Mouse (Mus musculus) thymus, adult 2 months (tissue): ENCODE data around the gene Cpne5. TPM values are rescaled to one million over a fixed set of nuclear protein-coding genes. Genes with fewer than 3 reads are reported as not detected.
"Not testable (repeated sequence)": the region's sequence is repeated elsewhere in the genome, so short reads cannot be mapped to it uniquely, and the experiment has no call there.

Source experiments
- DNase-seq: peaks from one replicate; pipeline ENCODE4 v3.0.0; 2021
- H3K27ac ChIP-seq: fragments of 200-500 bp; 2 replicates; pipeline ENCODE4 v1.5.1; 2012; ENCODE audit warnings: low read length, control low read depth; ENCODE audit not compliant: control insufficient read depth, insufficient read depth
- H3K27me3 ChIP-seq: fragments of 200-500 bp; 2 replicates; pipeline ENCODE4 v1.6.1; 2012; ENCODE audit warnings: mild to moderate bottlenecking, low read length, moderate library complexity, mixed read lengths; ENCODE audit not compliant: control insufficient read depth, insufficient read depth
- H3K36me3 ChIP-seq: fragments of 200-500 bp; 2 replicates; pipeline ENCODE4 v1.6.1; 2012; ENCODE audit warnings: mild to moderate bottlenecking, low read length, moderate library complexity; ENCODE audit not compliant: control insufficient read depth, insufficient read depth
- H3K4me1 ChIP-seq: fragments of 200-500 bp; replicated peaks from 2 replicates; pipeline ENCODE4 v1.6.1; 2012; ENCODE audit warnings: low read length; ENCODE audit not compliant: control insufficient read depth, insufficient read depth
- H3K4me3 ChIP-seq: fragments of 200-500 bp; 2 replicates; pipeline ENCODE4 v1.5.1; 2012; ENCODE audit warnings: mild to moderate bottlenecking, low read length, control low read depth, moderate library complexity; ENCODE audit not compliant: control insufficient read depth, insufficient read depth
- CTCF ChIP-seq: fragments of 200-500 bp; IDR thresholded peaks from 2 replicates; pipeline ENCODE4 v1.5.1; 2012; ENCODE audit warnings: mild to moderate bottlenecking, control low read depth, low read length, moderate library complexity, borderline replicate concordance; ENCODE audit not compliant: control insufficient read depth, poor library complexity, insufficient read depth; ENCODE audit errors: extremely low read depth
- POLR2A ChIP-seq: fragments of 200-500 bp; IDR thresholded peaks from 2 replicates; pipeline ENCODE4 v1.6.1; 2012; ENCODE audit warnings: mild to moderate bottlenecking, low read length, control low read depth, moderate library complexity; ENCODE audit not compliant: control insufficient read depth, poor library complexity, insufficient read depth; ENCODE audit errors: extremely low read depth
- whole genome bisulfite sequencing: fragments of 180-500 bp; shearing (Covaris S2); methylation state at CpG from one replicate; pipeline ENCODE4 v1.1.7; 2018; 5-methylcytosine and 5-hydroxymethylcytosine counted together
- polyA plus RNA-seq: library from polyadenylated mRNA; depleted of rRNA; stranded (reverse); fragments of >200 nt; gene quantifications from 2 replicates; pipeline ENCODE4 v1.2.3, GENCODE M21; 2012

Cpne5 gene
- polyA plus RNA-seq, 1 experiment = 4.6 TPM

- no peak overlapping the region for H3K27ac ChIP-seq
- no peak for DNase-seq
Measured at GRCm38 (mm10) chr17:29270148-29270698, 32.3 kb upstream of the Cpne5 start.

GRCm38 (mm10) chr17:29269349-29269706 is 31.4 kb upstream of the Cpne5 start:
- Histone ChIP-seq H3K4me1 (peaks cover 12% of the 10 kb centered on the region), H3K27ac (peak overlapping the region; percentile 0; the same call in 1 of the 2 replicates), H3K27me3 (no peaks in the 10 kb centered on the region), H3K4me3 (peak overlapping the region; percentile 66), H3K36me3 (no peaks in the 10 kb centered on the region)
- TF ChIP-seq POLR2A (no peak), CTCF (no peak)
- DNase-seq = no peak
- WGBS = 12% methylated on average over 10 of the region's 10 CpGs

More at GRCm38 (mm10) chr17:29270148-29270698, 32.3 kb upstream of the Cpne5 start:
- Histone ChIP-seq H3K4me3 (no peak overlapping the region), H3K4me1 (peaks cover 8% of the 10 kb centered on the region), H3K36me3 (no peaks in the 10 kb centered on the region), H3K27me3 (no peaks in the 10 kb centered on the region)
- 86% methylated on average over 9 of the region's 9 CpGs for WGBS
- no peak for TF ChIP-seq CTCF
- TF ChIP-seq POLR2A = no peak

GRCm38 (mm10) chr17:29268682-29269348 is 30.8 kb upstream of the Cpne5 start, which contains the start of gene BC004004:
Gene BC004004 (plus strand): TSS chr17:29268788.
- under 1% methylated on average over 63 of the region's 63 CpGs for WGBS
- H3K36me3 ChIP-seq = no peaks in the 10 kb centered on the region
- peak; percentile 89 for TF ChIP-seq POLR2A
- peak; percentile 77 for TF ChIP-seq CTCF
- H3K27ac ChIP-seq = peak within 1 kb of the TSS; percentile 0; the same call in 1 of the 2 replicates
- peak within 1 kb of the TSS; percentile 66 for H3K4me3 ChIP-seq
- H3K27me3 ChIP-seq = no peaks in the 10 kb centered on the region
- H3K4me1 ChIP-seq = peaks cover 14% of the 10 kb centered on the region
- DNase-seq = peak; percentile 93

- DNase-seq = no peak
- Histone ChIP-seq H3K27ac (no peak overlapping the region), H3K4me1 (peaks cover 16% of the 10 kb centered on the region), H3K36me3 (no peaks in the 10 kb centered on the region), H3K4me3 (no peak overlapping the region), H3K27me3 (no peaks in the 10 kb centered on the region)
- no peak for TF ChIP-seq POLR2A
- TF ChIP-seq CTCF = no peak
- 62% methylated on average over 6 of the region's 6 CpGs for WGBS
Measured at GRCm38 (mm10) chr17:29267931-29268681, 30.1 kb upstream of the Cpne5 start.

GRCm38 (mm10) chr17:29267040-29267439 is 29.1 kb upstream of the Cpne5 start:
- not testable (repeated sequence) for H3K36me3 ChIP-seq, H3K27ac ChIP-seq, H3K4me3 ChIP-seq, H3K27me3 ChIP-seq, DNase-seq
- WGBS = 97% methylated on average over 2 of the region's 2 CpGs
- H3K4me1 ChIP-seq = peaks cover 22% of the 10 kb centered on the region

- Histone ChIP-seq H3K36me3 (peaks cover 5% of the 10 kb centered on the region; the same call in 1 of the 2 replicates), H3K4me1 (peaks cover 29% of the 10 kb centered on the region), H3K27me3 (no peaks in the 10 kb centered on the region), H3K27ac (peak overlapping the region; percentile 96), H3K4me3 (no peak overlapping the region; the same call in 1 of the 2 replicates)
- TF ChIP-seq CTCF (no peak), POLR2A (no peak)
- WGBS = 38% methylated on average over 5 of the region's 5 CpGs
- no peak for DNase-seq
Measured at GRCm38 (mm10) chr17:29264760-29265159, 26.8 kb upstream of the Cpne5 start.
